Mouse (Mus musculus) layer of hippocampus, adult 2 months (tissue): ENCODE measurements around the gene Nfib. TPM values are rescaled to one million over a fixed set of nuclear protein-coding genes. Genes with fewer than 3 reads are reported as not detected.
A peak's percentile ranks its signal among the peaks of the same experiment; 100 is the strongest.

Source experiments
- DNase-seq, 2 experiments: peaks; one replicate each; pipeline ENCODE4 v3.0.0; 2022; ENCODE audit warnings: low spot score in 2 of 2
- H3K27ac ChIP-seq: fragments of 200-600 bp; 2 replicates; pipeline ENCODE4 v1.8.1; 2022
- H3K4me3 ChIP-seq: fragments of 200-600 bp; 2 replicates; pipeline ENCODE4 v1.8.1; 2022; ENCODE audit warnings: mild to moderate bottlenecking
- CTCF ChIP-seq: fragments of 200-600 bp; conservative IDR thresholded peaks from 2 replicates; pipeline ENCODE4 v1.8.1; 2022; ENCODE audit warnings: antibody characterized with exemption, mild to moderate bottlenecking, moderate library complexity
- total RNA-seq, 2 experiments: library from RNA; stranded (reverse); gene quantifications; 2 replicates each; pipeline ENCODE4 v1.2.3; 2021

Nfib gene
- total RNA-seq, 2 experiments from 2014 or later = 174 to 186 TPM

DNA sequence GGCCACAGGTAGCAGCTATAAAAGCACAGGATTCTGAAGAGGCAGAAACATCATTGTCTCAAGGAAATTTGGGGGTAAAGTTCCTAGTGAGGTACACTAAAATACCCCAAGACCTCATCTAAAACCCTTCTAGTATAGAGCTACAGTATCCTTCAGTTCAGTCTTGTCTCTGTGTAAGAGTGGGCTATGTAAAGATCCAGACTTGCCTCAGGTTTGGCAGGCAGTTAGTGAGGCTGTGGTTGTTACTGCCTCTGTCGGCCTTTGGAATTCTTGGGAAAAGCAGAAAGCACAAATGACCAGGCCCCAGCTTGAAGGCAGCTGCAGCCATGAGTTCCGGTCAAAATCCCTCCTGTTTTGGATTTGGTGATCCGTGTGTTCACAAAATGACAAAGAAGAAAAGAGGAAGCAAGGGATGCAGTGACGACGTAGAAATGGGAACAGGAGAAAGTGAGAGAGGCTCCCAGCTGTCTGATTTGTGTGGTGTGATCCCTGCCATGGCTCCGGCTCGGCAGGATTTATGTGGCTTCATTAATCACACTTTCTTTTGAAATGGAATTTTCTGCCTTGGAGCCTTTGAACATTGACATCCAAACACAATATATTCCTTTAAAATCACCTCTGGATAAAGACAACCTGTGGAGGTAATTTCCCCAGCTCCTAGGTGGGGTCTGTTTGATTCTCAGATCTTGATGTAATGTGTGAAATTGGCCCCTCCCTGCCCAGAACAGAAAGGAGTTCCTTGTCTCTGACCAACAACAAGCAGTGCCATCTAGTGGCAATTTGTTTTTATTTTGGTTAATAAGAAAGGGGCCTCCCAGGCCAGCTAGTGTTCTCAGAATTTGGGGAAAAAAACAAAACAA, 91.7 kb downstream of the Nfib start:
- TF ChIP-seq CTCF = peak; percentile 82
- Histone ChIP-seq H3K4me3 (peak overlapping the region; percentile 40), H3K27ac (peak overlapping the region; percentile 51)
- DNase-seq = peak; percentile 55 to 78

- TF ChIP-seq CTCF = no peak
- no peak for DNase-seq
- Histone ChIP-seq H3K4me3 (no peak overlapping the region), H3K27ac (no peak overlapping the region)
Measured at GRCm38 (mm10) chr4:82609676-82610075, 95.9 kb downstream of the Nfib start.

DNA sequence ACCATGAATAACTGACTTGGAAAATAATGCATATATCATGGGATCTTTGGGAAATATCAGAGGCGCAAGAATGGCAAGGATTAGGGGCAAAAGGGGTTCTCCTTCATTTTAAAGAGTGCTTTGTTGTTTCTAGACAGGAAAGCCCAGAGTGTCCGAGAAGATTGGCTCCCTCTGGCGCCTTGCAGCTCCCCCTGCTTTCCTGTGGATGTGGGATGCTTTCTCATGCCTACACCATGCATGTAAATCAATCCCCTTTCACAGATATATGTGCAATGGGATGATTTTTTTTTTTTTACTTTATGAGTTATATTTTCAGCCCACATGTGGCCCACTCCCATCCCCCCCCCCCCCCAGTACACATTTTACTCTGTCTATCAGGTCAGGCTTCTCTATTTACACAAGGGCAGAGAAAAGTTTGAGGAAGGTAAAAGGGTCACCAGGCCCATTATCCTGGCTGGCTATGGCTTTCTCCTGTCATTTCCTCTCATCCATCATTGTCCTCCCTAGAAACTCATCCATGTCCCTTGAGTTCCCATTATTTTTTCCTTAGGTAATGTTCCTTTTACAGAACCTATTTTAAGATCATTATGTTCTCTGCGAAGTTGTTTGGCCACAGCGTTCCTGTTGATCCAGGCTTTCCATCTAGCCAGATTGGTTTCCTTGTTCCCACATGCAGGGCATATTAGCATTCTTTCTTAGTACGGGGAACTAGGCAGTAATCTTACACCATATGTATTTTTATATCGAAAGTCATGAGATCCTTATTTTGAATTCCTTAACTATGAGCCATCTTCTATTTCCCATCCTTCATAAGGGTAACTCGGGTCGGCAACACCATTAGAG, 96.6 kb downstream of the Nfib start:
- DNase-seq = no peak
- no peak overlapping the region for H3K27ac ChIP-seq
- no peak overlapping the region for H3K4me3 ChIP-seq
- no peak for TF ChIP-seq CTCF

DNA sequence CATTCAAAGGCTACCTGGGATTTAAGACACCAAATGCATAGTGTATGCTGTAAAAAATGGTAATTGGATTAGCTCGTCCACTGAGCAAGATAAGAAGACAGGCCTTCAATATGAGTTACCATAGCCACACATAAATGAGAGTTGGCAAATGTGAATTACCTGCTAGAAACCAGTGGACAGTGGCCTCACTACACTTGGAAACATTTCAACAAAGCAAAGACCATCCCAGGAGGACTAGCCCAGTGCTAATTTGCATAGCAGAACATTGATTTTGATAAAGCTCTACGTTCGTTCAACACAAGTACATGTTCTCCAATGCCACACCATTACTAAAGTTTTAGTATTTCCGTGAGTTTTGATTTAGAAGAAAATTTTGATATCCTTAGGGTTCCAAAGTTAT, 98.3 kb downstream of the Nfib start:
- no peak for DNase-seq
- Histone ChIP-seq H3K27ac (no peak overlapping the region), H3K4me3 (no peak overlapping the region)
- TF ChIP-seq CTCF = no peak

GRCm38 (mm10) chr4:82606351-82606750, 99.2 kb downstream of the Nfib start:
- TF ChIP-seq CTCF = no peak
- no peak overlapping the region for H3K4me3 ChIP-seq
- H3K27ac ChIP-seq = no peak overlapping the region
- DNase-seq = no peak

- H3K27ac ChIP-seq = peak overlapping the region; percentile 75
- H3K4me3 ChIP-seq = peak overlapping the region; percentile 28; the same call in 1 of the 2 replicates
- TF ChIP-seq CTCF = no peak
- DNase-seq = no peak
Measured at GRCm38 (mm10) chr4:82605034-82605784, 100.3 kb downstream of the Nfib start.

- Histone ChIP-seq H3K27ac (peak overlapping the region; percentile 75), H3K4me3 (peak overlapping the region; percentile 28; the same call in 1 of the 2 replicates)
- TF ChIP-seq CTCF = no peak
- no peak for DNase-seq
Measured at GRCm38 (mm10) chr4:82604501-82604900, 101.0 kb downstream of the Nfib start.

DNA sequence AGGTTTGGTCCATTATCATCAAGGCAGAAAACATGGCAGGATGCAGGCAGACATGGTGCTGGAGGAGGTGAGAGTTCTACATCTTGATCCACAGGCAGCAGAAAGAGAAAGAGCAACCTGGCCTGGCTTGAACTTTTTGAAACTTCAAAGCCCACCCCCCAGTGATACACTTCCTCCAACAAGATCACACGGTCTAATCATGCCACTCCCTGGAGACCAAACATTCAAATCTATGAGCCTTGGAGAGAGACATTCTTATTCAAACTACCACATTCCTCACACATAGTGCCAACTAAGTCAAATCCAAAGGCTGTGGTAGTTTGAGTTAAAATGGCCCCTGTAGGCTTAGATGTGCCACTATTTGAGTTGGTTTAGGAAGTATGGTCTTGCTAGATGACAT, 104.9 kb downstream of the Nfib start:
- no peak for TF ChIP-seq CTCF
- DNase-seq = no peak
- Histone ChIP-seq H3K27ac (no peak overlapping the region), H3K4me3 (no peak overlapping the region)

GRCm38 (mm10) chr4:82598436-82598835, 107.1 kb downstream of the Nfib start:
- no peak for DNase-seq
- TF ChIP-seq CTCF = no peak
- Histone ChIP-seq H3K4me3 (no peak overlapping the region), H3K27ac (no peak overlapping the region)

GRCm38 (mm10) chr4:82593681-82594666, 111.6 kb downstream of the Nfib start:
- H3K4me3 ChIP-seq = no peak overlapping the region
- no peak for TF ChIP-seq CTCF
- DNase-seq = no peak
- H3K27ac ChIP-seq = peak overlapping the region; percentile 51
